Mouse (Mus musculus) heart, postnatal 4 days (tissue): ENCODE measurements at regions not wholly inside any gene's neighbourhood (a gene's known extent, or its start where the extent isn't known, plus 50 kb on each side); places are given as distances from the start of the nearest gene placed in this dataset.

Experiments
- DNase-seq: peaks from one replicate; pipeline ENCODE4 v3.0.0; 2021

DNA sequence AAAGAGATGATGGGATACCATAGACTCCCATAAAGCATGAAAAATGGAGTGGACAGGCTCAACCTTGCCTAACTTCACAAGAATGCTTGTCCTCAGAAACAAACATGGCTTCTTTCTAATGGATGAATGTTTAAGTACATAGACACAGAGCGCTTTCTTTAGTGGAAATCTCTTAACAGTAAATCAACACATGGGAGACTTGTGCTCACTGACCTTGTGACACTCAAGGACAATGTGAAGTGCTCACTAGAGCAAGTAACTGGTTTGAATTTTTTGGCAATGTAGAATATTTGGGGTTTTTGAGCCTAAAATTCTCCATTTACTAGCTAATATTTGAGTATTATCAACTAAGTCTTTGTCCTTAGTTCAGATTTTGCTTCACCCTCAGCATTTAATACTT, 88.0 kb downstream of the Tent5c start:
- no peak for DNase-seq

DNA sequence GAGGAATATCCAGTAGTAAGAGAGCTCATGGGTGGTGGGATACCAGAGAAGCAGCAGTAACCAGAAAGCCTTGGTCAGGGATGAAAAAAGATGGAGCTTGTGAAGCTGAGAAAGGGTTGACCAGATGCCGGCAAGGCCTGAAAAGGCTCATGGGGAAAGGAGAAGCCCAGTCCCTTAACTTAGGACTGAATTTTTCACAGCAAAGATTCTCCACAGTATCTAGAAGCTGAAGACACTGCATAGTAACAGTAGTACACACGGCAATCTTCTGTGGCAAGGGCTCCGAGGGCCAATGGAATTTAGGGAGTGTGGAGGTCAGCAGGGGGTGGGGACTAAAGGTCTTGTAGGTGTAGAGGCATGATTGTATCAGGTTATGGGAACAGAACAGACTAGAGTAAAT, 91.6 kb downstream of the Tent5c start:
- no peak for DNase-seq

DNA sequence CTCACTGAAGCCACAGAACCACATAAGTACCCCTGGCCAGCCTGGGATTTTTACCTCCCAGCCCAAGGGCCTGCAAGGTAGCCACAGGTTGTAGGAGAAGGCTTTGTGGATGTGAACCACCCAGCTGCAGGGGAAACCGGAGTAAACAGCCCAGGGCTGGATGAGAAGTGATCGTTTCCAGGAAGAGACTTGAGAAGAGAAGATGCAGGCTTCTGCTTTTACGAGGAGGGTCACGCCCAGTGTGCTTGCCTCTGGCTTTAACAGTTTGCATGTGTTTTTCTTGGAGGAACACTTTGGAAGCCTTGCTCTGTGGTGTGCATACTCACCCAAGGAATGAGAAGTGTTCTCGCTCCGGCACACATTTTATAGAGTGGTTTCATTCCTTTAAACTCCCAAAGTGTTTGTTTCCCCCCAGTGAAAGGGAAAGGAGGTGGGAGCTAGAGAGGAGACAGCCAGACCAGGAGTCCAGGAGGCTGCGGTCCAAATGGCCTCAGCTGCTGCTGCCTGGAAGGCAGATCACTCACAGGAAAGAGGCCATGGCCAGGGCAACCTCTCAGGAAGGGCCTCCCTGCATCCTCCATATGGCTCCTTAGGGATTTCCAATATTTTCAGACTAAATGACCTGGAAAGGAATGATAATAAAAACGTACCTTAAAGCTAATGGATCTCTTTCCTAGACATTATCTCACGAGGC, 94.1 kb downstream of the Tent5c start:
- no peak for DNase-seq

DNA sequence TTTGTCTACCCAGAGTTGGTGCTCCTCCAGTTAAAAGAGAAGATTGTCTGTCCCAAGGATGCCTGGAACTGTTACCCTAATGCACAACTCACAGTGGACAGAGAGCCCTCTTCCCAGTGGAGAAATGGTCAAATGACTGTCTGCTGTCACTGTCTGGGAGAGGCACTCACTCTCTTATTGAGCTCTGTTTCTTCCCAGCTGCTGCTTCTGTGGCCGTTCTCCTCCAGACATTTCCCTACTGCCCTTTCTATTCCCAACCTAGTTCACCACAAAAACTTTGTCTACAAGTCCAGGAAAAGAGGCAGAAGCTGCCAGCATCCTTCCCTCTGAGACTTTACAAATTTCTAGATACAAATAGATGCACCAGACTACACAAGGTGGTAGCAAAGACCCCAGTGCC, 95.2 kb downstream of the Tent5c start:
- no peak for DNase-seq

DNA sequence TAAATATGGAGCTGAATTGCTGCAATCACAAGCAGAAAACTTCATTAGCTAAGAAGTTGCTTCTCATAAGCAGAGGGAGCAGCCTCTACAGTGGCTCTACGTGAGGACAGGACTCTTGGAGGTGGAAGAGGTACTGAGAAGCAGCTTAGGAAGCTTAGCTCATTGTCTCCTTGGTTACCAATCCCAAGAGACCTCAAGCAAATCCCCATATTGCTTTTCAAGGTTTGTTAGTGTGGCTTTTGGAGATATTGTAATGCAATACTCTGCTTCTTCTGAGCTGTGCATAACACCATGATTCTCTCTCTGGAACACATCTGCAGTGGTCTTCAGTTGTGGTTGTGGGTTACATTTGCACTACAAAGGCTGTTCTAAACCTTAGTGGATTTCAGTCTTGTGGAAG, 106.9 kb downstream of the Tent5c start:
- no peak for DNase-seq

DNA sequence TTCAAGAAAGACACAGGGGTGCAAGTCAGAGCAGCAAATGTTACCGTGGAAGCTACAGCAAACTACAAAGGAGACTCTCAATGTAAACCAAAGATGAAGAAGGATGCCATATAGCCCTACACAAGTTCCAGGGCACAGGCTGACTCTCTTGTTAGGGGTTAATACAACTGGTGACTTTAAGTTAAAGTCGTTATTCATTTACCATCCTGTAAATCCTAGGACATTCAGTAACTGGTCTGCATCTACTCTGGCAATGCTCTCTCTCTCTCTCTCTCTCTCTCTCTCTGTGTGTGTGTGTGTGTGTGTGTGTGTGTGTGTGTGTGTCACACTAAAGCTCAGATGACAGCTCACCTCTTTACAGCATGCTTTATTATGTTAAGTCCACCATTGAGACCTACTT, 107.8 kb downstream of the Tent5c start:
- DNase-seq: no peak

DNA sequence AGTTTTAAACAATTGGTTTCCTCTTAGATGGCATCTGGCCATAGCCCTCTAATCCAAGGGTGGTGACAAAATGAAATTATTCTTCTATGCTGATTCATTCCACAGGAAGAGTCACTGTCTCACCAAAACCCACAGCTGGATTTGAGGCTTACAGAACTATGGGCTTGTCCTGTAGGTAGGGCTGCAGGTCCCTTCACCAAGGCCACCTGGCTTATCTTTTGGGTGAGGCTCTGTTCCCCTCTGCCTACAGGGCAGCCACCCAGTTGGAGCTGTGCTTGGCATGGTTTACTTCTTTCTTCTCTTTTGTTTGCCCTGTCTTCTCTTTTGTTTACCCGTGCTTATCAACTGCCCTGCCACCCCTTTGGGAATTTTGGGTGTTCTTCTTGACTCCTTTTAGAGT, 113.0 kb downstream of the Tent5c start:
- no peak for DNase-seq

DNA sequence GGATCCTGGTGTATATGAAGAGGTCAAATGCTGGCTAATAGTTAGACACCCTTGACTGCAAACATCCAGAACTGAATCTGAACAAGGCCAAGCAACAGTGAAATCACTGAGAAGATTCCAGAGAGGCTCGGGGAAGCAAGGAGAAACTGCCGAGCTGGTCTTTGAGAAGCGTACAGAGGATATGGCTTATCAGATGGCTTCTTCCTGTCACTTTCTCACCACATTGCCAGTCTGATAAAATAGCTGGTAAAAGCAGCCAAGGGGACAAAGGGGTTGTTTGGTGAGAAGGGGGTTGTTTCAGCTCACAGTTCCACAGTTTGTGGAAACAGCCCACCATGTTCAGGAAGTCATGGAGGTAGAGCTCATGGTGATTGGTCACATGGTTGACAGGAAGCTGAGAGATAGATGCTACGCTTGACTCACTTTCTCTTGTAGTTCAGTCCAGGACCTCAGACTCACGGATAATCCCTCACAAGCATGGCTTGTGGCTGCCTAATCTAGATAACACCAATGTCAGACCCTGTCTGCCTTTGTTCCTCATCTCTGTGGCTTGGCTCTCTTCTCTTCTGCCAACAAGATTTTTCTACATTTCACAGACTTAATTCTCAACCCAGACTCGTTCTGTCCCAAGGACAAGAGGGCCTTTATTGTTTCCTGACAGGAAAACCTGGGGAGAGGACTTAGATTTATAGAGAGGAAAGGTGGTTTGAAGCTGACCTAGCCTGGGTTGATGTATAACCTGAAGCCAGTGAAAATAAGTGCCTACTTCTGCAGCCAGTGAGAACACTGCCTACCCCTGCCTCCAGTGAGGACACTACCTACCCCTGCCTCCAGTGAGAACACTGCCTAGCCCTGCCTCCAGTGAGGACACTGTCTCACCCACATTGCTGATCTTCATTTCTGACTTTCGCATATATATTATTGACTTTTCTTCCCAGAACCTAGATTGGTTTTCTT, 122.0 kb downstream of the Tent5c start:
- DNase-seq: no peak

DNA sequence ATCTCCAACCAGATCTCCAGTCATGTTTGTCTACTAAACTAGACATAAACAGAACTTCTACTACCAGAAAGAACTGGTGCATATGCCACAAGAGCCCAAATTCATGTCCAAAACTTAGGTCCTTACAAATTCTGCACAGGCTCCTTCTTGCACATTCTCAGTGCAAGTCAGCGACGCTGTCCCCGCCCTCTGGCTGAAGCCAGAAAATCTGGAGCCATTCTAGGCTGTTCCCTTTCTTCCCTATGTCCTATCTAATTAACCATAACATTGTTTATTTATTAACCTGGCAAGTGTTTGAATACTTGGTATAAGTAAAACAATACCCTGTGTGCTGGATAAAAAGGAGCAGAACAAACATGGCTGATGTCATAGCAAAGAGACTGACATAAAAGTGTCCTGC, 122.7 kb downstream of the Tent5c start:
- DNase-seq: no peak

DNA sequence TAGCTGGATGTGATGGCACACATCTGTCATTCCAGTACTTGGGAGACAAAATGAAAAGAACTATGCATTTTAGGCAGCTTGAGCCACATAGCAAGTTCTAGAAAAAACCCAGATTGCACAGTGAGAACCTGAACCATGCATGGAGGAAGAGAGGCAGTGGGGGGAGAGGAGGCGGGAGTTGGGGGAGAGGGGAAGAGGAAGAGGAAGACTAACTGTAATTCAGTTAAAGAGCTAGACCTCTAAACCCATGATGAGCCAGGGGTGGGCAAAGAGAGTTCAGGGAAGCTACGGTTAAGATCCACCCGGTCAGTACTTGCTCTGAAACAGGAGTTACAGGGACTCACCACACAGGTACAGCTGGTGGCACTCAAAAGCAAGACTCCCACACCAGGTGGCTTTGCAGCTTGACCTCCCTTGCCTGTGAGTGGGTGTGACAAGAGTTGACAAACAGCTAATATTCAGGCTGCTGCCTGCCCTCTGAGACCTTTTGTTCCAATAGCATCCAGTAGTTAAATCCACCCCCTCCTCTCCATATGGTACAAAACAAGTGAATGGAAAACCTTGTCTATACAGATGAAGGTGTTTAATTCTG, 123.7 kb downstream of the Tent5c start:
- no peak for DNase-seq

DNA sequence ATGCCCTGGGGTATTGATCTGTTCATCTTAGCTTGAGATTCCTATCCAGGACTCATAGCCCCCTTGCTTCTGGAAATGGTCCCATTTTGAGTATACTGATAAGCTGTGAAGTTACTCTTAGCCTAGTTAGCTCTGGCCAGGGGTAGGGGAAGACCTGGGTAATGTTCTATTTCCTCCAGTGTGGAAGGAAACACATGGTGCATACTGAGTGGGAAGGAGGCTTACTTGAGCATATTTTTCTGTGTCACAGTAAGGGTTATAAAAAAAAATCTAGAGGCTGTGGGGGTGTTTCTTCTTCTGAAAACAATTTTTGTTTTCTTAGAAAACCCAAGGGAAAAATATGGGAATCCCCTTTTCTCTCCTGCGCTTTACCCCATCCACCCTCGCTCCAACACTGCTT, 124.4 kb downstream of the Tent5c start:
- DNase-seq: no peak

DNA sequence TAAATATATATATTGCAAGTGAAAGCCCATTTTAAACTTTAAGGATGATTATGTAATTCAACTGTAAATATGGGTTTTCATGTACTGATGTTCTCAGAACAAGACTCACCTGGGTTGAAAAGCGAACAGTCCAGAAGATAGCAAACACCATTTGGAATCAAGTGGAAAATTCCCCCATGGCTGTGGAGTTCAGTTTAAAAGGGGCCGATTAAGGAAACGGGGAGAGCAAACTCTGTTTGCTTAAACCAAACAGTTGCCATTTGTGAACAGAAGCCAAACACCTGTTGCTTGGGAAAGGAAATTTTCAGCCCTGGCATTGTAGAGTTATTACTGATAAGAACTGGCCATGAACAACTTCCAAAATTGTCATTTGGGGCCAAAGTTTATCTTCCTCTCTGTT, 126.1 kb downstream of the Tent5c start:
- no peak for DNase-seq

DNA sequence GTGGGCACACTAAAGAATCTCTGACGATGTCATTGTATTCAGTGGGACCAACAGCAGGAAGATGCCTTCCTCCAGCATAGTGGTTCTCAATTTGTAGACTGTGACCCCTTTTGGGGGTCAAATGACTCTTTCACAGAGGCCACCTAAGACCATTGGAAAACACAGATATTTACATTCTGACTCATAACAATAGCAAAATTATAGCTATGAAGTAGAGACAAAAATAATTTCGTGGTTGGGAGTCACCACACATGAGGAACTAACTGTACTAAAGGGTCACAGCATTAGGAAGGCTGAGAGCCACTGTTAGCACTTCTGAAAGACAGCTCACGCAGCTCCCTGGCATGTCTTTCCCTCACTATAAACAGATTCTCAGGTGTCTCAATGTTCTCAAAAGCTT, 129.1 kb downstream of the Tent5c start:
- DNase-seq: no peak

DNA sequence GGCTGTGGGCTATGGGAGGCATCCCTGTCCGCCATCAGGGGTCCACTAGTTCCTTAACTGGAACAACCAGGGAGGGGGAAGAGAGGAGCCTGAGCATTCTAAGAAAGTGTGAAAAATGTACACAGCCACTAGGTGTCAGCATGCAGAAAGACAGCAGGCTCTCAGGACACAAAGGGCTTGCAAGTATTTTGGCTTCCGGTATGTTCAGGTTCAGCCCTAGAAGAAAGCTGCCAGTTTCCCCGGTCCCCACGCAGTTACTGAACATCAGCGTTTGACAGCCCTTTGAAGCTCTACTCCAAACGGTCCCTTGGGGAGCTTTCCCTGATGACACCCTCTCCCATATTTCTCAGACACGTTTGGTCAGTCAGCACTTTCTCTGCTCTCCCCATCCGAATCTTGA, 130.1 kb downstream of the Tent5c start:
- DNase-seq: peak; percentile 40

DNA sequence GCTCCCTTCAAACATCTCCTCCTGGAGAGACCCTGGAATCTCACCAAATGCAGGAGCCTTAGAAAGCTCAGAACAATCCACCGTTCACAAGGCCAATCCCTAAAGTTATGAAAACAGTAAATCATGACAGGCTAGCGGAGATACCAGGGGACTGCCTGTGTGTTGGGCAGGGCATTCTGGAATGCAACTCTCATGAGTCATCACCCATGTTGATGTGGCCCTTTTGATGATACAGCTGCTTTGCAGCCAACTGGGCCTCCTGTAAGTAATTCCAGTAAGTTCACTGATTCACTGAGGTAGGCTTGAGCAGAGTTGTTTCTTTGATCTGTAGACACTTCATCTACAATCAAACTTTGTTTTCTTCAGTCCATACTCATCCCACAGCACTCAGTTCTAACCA, 155.6 kb downstream of the Tent5c start:
- DNase-seq: no peak

DNA sequence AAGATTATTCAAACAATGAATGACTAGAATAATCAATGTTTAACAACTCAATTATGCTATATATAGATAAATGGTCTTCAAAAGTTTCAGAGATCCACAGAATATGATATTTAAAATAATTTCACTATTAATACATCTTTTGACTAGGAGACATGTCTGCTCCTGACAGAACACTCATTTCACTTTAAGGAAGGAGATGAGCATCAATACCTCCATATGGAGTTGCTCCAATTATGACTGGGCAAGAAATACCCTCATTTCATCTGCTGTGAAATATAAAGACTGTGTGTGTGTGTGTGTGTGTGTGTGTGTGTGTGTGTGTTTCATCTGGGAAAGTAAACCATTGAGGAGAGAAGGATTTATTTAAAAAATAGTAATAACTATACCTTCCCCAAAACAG, 156.2 kb upstream of the Wdr3 start:
- no peak for DNase-seq

DNA sequence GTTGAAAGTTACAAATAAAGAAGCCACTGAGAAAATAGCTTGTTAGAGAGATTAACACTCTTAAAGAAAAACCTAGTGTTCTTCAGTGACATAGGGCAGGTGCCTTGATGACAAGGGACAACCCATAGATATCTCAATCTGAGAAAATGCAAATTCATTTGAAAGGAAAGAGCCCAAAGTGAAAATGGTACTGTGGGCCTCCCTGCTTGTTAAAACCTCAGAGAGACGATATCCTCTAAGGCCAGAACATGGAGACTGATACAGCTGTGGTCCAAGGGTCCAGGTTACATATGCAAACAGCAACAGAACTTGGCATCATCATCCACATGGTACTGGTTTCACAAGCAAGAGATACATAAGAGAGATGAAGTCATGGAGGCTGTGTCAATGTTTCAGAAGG, 125.6 kb upstream of the Wdr3 start:
- DNase-seq: no peak

DNA sequence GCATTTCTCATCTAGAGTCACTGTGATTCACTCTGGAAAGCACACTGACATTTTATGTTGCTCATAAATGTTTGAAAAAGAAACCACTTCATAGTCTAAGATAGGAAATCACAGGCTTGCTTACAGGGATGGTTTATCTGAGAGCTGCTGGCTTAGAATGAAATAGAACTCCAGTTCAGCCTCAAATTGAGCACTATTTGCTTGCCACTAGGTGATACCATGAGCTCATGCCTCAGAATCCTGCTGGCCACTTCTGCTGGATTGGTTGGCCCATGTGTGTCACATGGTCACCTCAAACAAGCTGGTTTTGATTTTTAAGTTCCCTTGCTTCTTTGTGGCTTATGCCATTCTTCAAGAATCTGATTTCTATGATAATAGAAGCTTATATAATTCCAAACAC, 104.8 kb upstream of the Wdr3 start:
- no peak for DNase-seq

DNA sequence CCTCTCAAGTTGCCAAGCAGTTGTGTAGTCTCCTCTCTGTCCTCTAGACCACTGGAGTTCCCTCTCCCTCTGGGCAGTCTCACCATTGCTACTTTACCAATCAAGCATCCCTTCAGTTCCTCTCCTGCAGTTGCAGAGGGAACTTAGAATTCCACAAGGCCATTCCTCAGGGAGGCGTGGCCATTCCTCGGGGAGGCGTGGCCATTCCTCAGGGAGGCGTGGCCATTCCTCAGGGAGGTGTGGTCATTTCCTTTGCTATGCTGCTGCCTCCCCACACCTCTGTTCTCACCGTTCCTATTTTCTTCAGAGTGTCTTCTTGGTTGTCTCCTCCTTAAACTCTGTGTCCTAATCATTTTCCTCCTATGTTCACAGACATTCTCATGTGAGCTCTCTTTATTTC, 102.8 kb upstream of the Wdr3 start:
- DNase-seq: no peak
